Mouse (Mus musculus) CD4-positive, CD25-positive, alpha-beta regulatory T cell (primary cell): Measurements from ENCODE around the gene Zfp280b. TPM values are rescaled to one million over a fixed set of nuclear protein-coding genes. Genes with fewer than 3 reads are reported as not detected.

ENCODE experiments used
- polyA plus RNA-seq: library from polyadenylated mRNA; unstranded; fragments of 100-300 nt; shearing (Covaris generic); gene quantifications from one replicate; pipeline ENCODE4 v1.2.1, GENCODE M21; 2017

Zfp280b gene
- polyA plus RNA-seq, result 39.0 TPM

GRCm38 (mm10) chr10:76032402-76033118 lies at the start of gene Zfp280b:
Gene Zfp280b (plus strand): TSS chr10:76032650.

Other genes with a start within 250 kb of the Zfp280b start
- 0.17 TPM for gene Gstt1, start 234.1 kb upstream of the Zfp280b start, polyA plus RNA-seq
- not detected for gene Gstt4, start 210.1 kb upstream of the Zfp280b start, polyA plus RNA-seq
- 48.5 TPM for gene Gstt2, start 195.2 kb upstream of the Zfp280b start, polyA plus RNA-seq
- 582 TPM for gene Mif, start 172.4 kb upstream of the Zfp280b start, polyA plus RNA-seq
- 2.9 TPM for gene Derl3, start 139.2 kb upstream of the Zfp280b start, polyA plus RNA-seq
- 110 TPM for gene Smarcb1, start 111.0 kb upstream of the Zfp280b start, polyA plus RNA-seq
- 195 TPM for gene Chchd10, start 99.5 kb upstream of the Zfp280b start, polyA plus RNA-seq
- gene Mmp11, start 96.2 kb upstream of the Zfp280b start, polyA plus RNA-seq, result 17.6 TPM
- gene Gm867, start 92.0 kb upstream of the Zfp280b start, polyA plus RNA-seq, result 0.19 TPM
- gene Vpreb3, start 89.6 kb upstream of the Zfp280b start, polyA plus RNA-seq, result 1.1 TPM
- 1.8 TPM for gene Gm5134, start 78.1 kb upstream of the Zfp280b start, polyA plus RNA-seq
- gene Slc5a4b, start 78.3 kb downstream of the Zfp280b start, polyA plus RNA-seq, result not detected
- gene Slc5a4a, start 114.8 kb downstream of the Zfp280b start, polyA plus RNA-seq, result not detected
- 25.0 TPM for gene Prmt2, start 205.2 kb downstream of the Zfp280b start, polyA plus RNA-seq
- gene S100b, start 221.2 kb downstream of the Zfp280b start, polyA plus RNA-seq, result not detected